Mouse (Mus musculus) activated CD4-positive, CD25-positive, alpha-beta regulatory T cell, adult 4 months (primary cell): ENCODE measurements around the gene Rab40c. TPM values are rescaled to one million over a fixed set of nuclear protein-coding genes. Genes with fewer than 3 reads are reported as not detected.

Experiments
- ATAC-seq: one replicate; pipeline ENCODE4 v1.8.0; 2017
- polyA plus RNA-seq, 2 experiments: library from polyadenylated mRNA; unstranded; fragments of 100-300 nt; shearing (Covaris generic); gene quantifications; one replicate each; pipeline ENCODE4 v1.2.1; 2017

Gene Rab40c
- 1 to 10 TPM; 5.1 to 5.6 TPM for polyA plus RNA-seq

GRCm38 (mm10) chr17:25919144-25919785, at the start of gene Rab40c:
Rab40c (minus strand) TSS chr17:25919727.
- ATAC-seq, result no peak

GRCm38 (mm10) chr17:25968176-25968575, 48.6 kb upstream of the Rab40c start:
- no peak for ATAC-seq

- no peak for ATAC-seq
Measured at GRCm38 (mm10) chr17:25967652-25968051, 48.1 kb upstream of the Rab40c start.

DNA sequence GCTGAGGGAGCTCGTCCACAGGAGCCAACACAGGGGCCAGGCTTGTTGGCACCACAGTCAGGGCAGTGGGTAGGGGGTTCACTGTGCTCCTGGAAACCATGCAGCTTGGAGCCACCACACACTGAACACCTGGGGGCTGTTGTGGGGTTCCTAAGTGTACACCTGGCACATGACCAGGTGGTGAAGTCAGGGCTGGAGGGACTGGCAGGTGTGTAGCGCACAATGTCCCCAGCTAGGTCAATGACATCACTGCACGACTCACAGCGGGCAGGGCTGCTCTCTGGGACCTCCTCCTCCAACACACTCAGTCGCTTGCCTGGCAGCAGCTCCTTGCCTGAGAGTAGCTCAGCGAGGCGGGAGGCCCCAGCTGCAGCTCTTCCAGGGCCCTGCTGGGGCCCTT, 44.7 kb upstream of the Rab40c start:
- ATAC-seq, result no peak

GRCm38 (mm10) chr17:25962413-25962905, 42.9 kb upstream of the Rab40c start:
- ATAC-seq, result no peak

GRCm38 (mm10) chr17:25961566-25961965, 42.0 kb upstream of the Rab40c start:
- no peak for ATAC-seq

DNA sequence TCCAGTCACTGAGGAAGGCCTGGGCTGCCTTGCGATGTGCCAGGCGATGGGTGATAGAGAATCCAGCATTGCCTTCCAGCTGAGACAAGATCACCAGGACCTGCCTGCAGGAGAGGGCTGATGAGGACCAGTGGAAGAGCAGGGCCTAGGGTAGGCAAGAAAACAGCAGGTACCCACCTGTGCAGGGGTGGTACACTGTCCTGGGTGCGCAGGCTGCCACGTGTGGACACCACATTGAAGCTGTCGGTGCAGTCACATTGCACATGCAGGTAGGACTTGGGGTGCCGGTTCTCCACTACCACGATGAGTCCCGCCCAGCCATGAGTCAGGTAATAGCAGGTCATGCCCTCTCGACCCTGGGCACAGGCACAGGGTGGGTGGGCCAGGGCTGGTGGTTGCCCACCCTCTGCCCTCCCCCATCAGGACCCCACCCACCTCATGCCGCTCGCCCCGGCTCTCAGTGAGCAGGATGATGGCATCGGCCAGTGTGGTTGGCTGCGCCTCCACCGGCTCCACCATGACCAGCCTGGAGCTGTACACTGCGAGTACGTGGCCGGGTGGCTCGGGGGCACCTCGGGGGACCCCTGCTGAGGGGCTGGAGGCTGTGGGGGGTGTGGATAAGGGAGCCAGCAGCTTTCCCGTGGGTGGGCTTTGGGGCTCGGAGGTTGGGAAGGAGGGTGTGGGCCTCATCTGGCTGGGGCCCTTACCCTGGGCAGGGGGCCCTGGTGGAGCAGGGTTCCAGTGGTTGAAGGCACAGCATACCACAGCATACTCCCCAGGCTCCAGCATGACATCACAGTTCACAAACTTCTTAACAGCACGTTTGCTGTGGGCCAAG, 40.3 kb upstream of the Rab40c start:
- no peak for ATAC-seq

GRCm38 (mm10) chr17:25958771-25959494, 39.4 kb upstream of the Rab40c start:
- no peak for ATAC-seq

DNA sequence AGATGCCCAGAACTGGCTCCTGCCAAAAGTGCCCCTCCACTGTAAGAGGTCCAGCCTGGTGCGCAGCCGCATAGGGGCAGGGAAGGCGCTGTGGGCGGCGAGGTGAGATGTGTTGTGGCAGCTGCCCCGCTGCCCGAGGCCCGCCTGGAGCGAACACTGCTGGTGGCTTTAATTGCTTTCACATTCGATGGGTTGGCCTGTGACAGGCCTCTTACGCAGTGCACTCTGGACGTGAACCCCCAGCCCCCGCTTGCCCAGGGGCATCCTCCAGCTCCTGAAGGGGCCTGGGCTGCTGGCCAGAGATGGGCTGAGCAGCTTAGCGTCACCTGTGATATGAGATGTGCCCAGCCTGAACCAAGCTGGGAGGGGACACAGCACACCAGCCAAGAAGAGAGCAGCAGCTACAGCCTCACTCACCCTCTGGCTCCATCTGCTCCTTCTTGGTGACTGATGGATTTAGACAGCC, 38.1 kb upstream of the Rab40c start:
- no peak for ATAC-seq

- ATAC-seq, result no peak
Measured at GRCm38 (mm10) chr17:25956631-25957030, 37.1 kb upstream of the Rab40c start.

DNA sequence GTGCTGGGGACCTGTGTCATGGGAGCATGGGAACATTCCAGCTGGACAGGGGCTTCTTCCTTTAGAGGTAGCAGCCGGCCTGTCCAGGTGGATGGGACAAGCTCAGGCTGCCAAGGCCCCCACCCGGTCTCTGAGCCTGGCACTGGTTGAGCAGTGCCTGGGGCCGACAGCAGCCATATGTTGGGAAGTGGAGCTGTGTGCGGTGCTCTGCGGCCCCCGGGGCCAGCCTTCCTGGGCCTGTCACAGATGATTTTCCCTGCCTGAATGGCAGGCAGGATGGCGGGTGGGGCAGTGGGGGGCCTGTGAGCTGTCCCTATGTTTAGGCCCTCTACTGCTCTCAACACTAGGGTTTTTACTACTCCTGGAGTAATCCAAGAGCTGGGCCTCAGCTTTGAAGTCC, 36.7 kb upstream of the Rab40c start:
- ATAC-seq, result no peak

GRCm38 (mm10) chr17:25955736-25956135, 36.2 kb upstream of the Rab40c start:
- ATAC-seq, result no peak

DNA sequence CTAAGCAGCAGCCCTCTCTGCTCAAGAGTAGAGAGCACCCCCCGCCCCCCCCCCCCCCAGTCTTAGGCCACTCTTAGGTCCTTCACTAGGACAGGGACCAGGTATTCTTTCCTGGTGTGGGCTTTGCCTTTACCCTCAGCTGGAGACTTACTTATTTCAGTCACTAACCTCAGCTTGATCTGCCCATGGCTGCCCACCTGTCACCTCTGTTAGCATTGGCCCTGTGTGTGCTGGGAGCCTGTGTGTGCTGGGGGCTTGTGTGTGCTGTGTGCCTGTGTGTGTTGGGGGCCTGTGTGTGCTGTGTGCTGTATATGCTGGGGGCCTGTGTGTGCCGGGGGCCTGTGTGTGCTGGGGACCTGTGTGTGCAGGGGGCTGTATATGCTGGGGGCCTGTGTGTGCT, 35.1 kb upstream of the Rab40c start:
- no peak for ATAC-seq

- ATAC-seq, result no peak
Measured at GRCm38 (mm10) chr17:25953161-25953560, 33.6 kb upstream of the Rab40c start.

DNA sequence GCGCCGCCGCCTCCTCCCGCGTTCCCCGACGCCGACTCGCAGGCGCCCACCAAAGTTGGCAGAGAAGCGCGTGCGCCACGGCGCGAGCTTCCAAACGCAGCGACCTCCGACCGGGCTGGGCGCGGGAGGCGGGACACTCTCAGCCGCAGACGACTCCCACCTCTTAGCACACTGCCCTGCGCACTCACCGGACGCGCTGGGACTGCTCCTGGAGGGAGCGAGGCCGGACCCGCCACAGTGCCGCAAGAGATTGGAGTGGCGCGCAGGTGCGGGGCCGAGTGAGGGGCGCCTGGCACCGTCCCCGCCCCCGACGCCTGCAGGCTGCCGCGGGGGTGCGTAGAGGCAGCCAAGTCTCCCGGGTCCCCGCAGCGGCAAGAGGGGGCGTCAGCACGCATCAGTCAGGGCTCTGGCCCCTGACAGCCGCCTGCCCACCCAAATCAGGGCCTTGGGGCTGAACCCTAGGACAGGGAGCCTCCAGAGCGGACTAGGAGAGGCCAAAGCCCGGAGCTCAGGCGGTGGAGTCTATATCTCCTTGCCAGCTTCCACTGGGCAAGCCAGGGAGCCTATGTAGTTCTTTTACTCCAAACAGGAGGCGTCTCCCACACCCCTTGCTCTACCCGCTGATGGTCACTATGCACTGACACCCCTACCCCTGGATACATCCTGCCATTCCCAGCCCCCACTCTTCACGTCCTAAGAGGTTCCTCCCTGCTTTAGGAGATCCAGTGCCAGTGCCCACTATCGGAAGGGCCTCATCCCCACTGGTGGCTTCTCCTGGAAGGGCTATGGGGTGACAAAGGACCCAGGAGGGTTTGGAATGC, 32.5 kb upstream of the Rab40c start, which contains the start of gene A930017K11Rik:
A930017K11Rik (minus strand) TSS at position 763 of the 821 bp plus-strand sequence.
- no peak for ATAC-seq

- no peak for ATAC-seq
Measured at GRCm38 (mm10) chr17:25951225-25951802, 31.8 kb upstream of the Rab40c start.

DNA sequence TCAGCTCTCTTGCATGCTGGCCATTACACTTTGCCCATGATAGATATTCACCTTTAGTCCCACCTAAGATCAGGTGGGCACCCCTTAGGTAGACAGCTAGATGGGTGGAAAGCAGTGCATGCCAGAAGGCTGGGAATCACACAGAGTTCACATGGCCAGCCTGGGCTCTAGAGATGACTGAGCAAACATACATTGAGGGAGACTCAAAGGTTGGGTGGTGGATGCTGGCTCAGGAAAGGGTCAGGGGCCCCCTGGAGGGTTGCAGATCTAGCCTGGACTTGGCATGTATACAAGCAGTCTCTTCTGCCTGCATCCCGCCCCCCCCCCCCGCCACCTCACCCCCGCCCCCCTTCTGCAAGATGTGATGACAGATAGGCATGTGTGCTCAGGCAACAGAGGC, 31.2 kb upstream of the Rab40c start:
- no peak for ATAC-seq

- no peak for ATAC-seq
Measured at GRCm38 (mm10) chr17:25949981-25950380, 30.5 kb upstream of the Rab40c start.

- ATAC-seq, result no peak
Measured at GRCm38 (mm10) chr17:25948051-25948450, 28.5 kb upstream of the Rab40c start.

DNA sequence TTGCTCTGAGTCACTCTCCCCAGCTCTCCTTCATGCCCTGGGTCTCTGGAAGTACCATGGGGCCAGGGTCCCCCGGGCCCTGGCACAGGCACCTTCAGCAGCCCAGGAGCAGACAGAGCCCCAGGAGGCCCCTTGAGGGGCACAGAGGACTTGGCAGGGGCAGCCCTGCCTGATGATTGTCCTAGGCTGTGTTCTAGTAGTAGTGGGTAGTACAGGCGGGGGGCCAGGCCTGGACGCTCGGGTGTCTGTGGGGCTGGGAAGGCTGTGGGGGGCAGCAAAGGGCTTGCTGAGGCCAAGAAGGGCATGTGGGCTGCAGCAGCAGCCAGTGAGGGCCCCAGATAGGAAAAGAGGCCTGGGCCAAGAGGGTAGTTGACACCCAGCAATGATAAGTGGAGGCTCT, 28.0 kb upstream of the Rab40c start:
- no peak for ATAC-seq

DNA sequence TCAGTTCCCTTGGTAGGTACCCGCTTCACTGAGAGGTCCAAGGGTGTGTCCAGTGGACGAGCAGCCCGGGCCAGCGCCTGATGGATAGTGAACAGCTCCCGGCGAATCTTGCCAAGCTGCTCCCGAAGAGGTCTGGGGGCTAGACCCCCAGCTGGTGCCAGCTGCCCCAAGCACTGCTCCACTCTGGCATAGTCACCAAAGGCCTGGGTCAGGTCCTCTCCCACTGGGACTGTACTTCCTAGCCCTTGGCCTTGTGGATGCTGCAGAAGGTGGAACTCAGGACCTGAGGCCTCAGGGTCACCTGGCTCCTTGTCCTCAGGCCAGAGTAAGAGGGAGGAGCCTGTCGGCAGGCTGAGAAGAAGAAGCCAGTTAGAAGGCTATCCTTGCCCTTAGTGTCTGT, 27.4 kb upstream of the Rab40c start:
- ATAC-seq, result no peak

DNA sequence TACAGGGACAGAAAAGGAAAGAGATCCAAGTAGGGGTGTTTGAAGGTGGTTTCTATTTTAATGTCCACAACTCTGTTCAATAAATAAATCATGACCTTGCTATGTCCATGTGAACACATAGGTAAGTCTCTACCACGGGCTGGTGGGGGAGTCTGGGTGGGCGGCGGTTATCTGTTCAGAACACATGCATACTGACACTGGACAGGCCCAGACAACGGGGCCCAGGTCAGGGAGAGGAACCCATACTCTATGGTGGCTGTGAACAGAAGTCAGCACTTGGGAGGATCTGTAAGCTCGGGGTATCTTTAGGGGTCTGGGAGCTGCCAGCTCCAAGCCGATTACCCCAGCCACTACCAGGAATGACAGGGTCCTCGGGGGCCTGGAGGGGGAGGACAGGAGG, 26.8 kb upstream of the Rab40c start:
- ATAC-seq, result no peak
